Mouse (Mus musculus) urinary bladder, postnatal 36 days (tissue): ENCODE results near the gene Nsd1.
"Not testable (repeated sequence)": the region's sequence is repeated elsewhere in the genome, so short reads cannot be mapped to it uniquely, and the experiment has no call there.

Source experiments
- DNase-seq, 2 experiments: peaks; one replicate each; pipeline ENCODE4 v3.0.0; 2022; ENCODE audit warnings: low spot score in 2 of 2, mixed read lengths in 1 of 2

Gene Nsd1

GRCm38 (mm10) chr13:55209649-55210192 lies at the start of gene Nsd1:
Nsd1 (plus strand) TSS chr13:55209782.
- no peak for DNase-seq

GRCm38 (mm10) chr13:55162365-55162764 lies 47.2 kb upstream of the Nsd1 start:
- DNase-seq = no peak

GRCm38 (mm10) chr13:55163553-55163952 lies 46.0 kb upstream of the Nsd1 start:
- no peak for DNase-seq

- no peak for DNase-seq
These were observed 43.7 kb upstream of the Nsd1 start for GRCm38 (mm10) chr13:55165831-55166339.

- DNase-seq = no peak
These were observed 42.5 kb upstream of the Nsd1 start for GRCm38 (mm10) chr13:55166806-55167725.

- no peak for DNase-seq
These were observed 41.8 kb upstream of the Nsd1 start for GRCm38 (mm10) chr13:55167798-55168197.

GRCm38 (mm10) chr13:55168255-55168654 lies 41.3 kb upstream of the Nsd1 start:
- no peak for DNase-seq

GRCm38 (mm10) chr13:55168958-55169369 lies 40.6 kb upstream of the Nsd1 start:
- no peak for DNase-seq

GRCm38 (mm10) chr13:55171517-55172335 lies 37.9 kb upstream of the Nsd1 start:
- DNase-seq = peak in 1 of 2 experiments; percentile 59

- no peak for DNase-seq
These were observed 37.2 kb upstream of the Nsd1 start for GRCm38 (mm10) chr13:55172336-55172770.

GRCm38 (mm10) chr13:55174347-55174746 lies 35.2 kb upstream of the Nsd1 start:
- DNase-seq = no peak

- DNase-seq = no peak
These were observed 33.3 kb upstream of the Nsd1 start for GRCm38 (mm10) chr13:55176265-55176664.

- peak in 1 of 2 experiments; percentile 28 for DNase-seq
These were observed 31.6 kb upstream of the Nsd1 start for GRCm38 (mm10) chr13:55177903-55178496.

GRCm38 (mm10) chr13:55178556-55178955 lies 31.0 kb upstream of the Nsd1 start:
- peak; percentile 46 to 66 for DNase-seq

GRCm38 (mm10) chr13:55179591-55179990 lies 30.0 kb upstream of the Nsd1 start:
- DNase-seq = no peak

- DNase-seq = no peak
These were observed 27.8 kb upstream of the Nsd1 start for GRCm38 (mm10) chr13:55181786-55182172.

GRCm38 (mm10) chr13:55182173-55182894 lies 27.2 kb upstream of the Nsd1 start:
- DNase-seq = peak; percentile 73 to 76

GRCm38 (mm10) chr13:55183382-55183781 lies 26.2 kb upstream of the Nsd1 start:
- no peak for DNase-seq

- not testable (repeated sequence) for DNase-seq
These were observed 22.5 kb upstream of the Nsd1 start for GRCm38 (mm10) chr13:55187062-55187461.

- DNase-seq = no peak
These were observed 20.0 kb upstream of the Nsd1 start for GRCm38 (mm10) chr13:55189531-55190107.
